Mouse (Mus musculus) thymus, postnatal 0 days (tissue): Measurements from ENCODE around the gene Ttll13. TPM values are rescaled to one million over a fixed set of nuclear protein-coding genes. Genes with fewer than 3 reads are reported as not detected.

Experiments used
- DNase-seq: peaks from one replicate; pipeline ENCODE4 v3.0.0-alpha.2; 2015; ENCODE audit warnings: low spot score
- polyA plus RNA-seq: library from polyadenylated mRNA; unstranded; fragments of >200 nt; fragmentation: Nextera tagmentation; extraction: Ambion mirVana; gene quantifications from 2 replicates; pipeline ENCODE4 v1.2.1, GENCODE M21; 2015

The Ttll13 gene
- polyA plus RNA-seq, 1 experiment from 2014 or later = 0.70 TPM

- no peak for DNase-seq
Observed at GRCm38 (mm10) chr7:80264606-80265005, 18.4 kb downstream of the Ttll13 start.

DNA sequence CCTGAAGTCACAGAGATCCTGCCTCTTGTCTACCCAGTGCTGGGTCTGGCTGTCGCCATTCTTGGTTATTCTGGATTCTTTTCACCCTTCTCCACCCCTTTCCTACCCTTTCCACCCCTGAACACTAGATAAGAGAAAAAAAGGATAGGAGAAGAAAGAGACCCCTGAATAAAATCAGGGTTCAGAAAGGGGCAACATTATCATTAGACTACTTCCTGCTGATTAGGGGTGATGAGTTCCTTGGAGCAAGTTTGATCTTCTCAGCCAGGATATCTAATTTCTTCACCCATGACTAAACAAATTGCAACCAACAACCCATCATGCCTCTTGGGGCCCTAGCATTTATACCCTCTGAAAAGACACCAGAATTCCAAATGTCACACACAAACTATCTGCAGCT lies 21.6 kb downstream of the Ttll13 start:
- no peak for DNase-seq

DNA sequence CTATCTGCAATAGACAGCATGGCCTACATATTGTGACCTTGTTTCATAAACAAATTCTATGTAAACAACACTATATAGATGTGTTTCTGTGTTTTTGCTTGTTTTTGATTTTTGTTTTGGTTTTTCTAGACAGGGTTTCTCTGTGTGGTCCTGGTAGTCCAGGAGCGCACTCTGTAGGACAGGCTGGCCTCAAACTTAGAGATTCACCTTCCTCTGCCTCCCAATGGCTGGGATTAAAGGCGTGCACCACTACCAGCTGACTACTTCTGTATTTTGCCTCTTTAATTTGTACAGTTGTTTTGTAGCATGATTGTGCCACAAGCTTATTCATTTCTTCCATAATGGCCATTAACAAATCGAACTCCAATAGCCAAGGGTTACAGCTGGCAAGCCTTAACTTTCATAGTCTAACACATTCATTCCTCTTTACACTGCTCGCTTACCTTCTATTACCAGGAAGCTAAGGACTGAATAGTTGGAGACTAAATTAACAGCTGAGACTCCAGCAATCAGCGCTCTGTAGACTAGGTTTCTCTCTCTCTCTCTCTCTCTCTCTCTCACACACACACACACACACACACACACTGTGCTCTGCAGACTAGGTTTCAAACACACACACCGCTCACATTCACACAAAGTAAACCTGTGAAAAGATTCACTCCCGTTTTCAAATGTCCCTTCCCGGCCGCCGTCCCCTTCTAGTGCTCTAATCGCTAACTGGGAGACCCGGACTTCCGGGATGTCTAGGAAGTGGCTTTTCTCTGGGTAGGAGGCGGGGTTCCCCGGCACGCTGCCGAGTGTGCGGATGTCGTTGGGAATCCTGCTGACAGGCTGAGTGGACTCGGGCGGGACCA lies 22.9 kb downstream of the Ttll13 start, which contains the start of gene Vps33b:
Gene Vps33b (plus strand): TSS at position 753 of the 854 bp plus-strand sequence.
- DNase-seq = peak; percentile 92

DNA sequence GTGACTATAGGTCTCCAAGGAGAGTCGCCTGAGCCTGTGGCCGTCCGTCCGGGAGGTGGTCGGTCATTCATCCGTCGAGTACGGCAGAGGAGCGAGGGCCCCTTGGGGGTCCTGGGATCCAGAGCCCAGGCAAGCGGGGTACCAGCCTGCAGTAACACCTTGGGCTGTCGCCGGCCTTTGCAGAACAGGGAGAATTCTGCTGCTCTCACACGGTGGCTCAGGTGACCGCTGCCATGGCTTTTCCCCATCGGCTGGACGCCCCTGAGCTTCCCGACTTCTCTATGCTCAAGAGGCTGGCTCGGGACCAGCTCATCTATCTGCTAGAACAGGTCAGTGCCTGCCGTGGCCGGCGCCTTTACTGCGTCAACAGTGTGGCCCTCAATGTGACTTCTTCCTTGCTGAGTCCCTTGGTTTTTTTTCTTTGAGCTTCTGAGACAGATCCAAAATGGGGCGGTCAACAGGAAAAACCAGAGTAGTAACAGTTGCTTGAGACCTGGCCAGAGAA lies 23.6 kb downstream of the Ttll13 start:
- DNase-seq = no peak

GRCm38 (mm10) chr7:80273456-80273855 lies 27.3 kb downstream of the Ttll13 start:
- DNase-seq = no peak

DNA sequence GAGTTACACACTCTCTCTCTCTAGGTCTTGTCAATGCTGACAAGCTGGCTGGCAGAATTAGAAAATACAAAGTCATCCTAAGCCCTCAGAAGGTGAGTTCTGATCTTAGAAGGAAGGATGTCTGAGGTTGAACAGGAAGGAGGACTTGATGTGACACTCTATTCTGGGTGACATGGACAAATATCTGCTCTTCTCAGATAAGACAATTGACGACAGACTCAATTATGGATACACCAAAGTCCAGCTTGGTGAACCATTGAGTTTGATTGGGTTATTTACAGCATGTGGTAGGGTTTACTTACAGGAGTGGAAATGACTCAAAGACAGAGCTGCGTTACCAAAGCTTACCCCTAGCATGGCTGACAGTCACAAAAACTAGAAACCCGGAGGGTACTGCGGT lies 30.2 kb downstream of the Ttll13 start:
- no peak for DNase-seq

DNA sequence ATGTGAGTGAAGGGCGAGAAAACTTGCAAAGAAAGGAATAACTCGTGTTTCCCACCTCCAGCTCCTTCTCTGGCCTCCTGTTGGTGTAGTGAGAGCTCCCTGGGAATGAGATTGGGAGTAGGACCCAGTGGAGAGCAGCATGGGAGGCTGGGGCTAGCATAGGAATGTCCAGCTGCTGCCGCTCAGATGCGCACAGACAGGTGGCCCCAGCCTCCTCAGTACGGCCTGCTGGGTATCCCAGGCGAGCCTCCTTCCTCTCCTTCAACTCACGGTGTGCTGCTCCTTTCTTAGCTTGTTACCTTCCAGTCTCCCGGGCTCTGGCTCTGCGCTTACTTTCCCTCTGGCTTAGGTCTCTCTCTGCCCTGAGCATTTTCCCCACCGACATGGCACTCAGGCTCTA lies 33.9 kb downstream of the Ttll13 start:
- no peak for DNase-seq

GRCm38 (mm10) chr7:80280998-80281397 lies 34.8 kb downstream of the Ttll13 start:
- DNase-seq = no peak

DNA sequence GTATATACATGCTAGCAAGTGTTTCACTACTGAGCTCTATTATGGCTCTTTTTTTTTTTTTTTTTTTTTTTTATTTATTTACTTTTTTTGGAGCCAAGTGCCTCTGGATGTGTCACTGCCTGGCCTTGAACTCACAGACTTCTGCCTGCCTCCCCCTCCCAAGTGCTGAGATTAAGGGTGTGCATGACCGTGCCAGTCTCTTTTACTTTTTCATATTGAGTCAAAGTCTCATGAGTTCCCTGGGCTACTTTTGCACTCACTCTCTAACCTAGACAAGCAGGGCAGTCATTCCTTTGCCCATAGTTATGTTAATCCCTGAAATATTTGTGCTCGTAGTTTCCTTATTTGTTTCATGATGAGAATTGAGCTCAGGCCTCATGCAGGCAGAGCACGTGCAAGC lies 35.5 kb downstream of the Ttll13 start:
- DNase-seq = no peak

GRCm38 (mm10) chr7:80283226-80283918 lies 37.2 kb downstream of the Ttll13 start:
- no peak for DNase-seq

DNA sequence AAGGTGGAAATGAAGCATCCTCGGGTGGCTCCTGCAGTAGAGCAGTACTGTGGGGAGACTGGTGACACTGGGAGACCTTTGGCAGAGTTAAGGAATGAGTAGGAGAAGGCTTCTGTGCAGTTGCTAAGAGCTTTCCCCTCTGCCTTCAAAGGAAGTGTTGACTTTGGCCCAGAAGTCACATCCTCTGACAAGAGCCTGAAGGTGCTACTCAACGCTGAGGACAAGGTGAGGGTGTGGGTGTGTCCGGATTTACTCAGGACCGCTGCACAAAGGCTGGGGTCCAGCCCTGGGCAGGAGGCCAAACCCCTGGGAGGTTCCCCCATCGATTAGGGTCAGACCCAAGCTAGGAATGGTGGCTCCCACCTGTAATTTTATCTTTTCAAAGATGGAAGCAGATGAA lies 38.2 kb downstream of the Ttll13 start:
- no peak for DNase-seq

DNA sequence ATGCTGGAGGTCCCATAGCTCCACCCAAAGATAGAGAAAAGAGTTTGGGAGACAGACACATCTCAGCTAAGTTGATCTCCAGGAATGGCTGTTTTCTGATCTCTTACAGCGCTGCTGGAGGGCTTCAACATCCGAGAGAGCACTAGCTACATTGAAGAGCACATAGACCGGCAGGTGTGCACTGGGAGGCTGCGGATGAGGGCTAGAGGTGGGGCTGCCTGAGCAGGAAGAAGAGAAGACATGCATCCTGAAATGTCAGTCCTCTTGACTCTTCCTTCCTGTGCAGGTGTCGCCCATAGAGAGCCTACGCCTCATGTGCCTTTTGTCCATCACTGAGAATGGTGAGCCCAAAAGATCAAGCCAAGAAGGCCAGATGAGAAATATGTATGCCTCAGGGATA lies 39.5 kb downstream of the Ttll13 start:
- DNase-seq = peak; percentile 76

GRCm38 (mm10) chr7:80287736-80288135 lies 41.6 kb downstream of the Ttll13 start:
- DNase-seq = peak; percentile 57

- peak; percentile 99 for DNase-seq
Observed at GRCm38 (mm10) chr7:80294062-80294763, 48.0 kb downstream of the Ttll13 start, which contains the start of gene Prc1. Prc1 (plus strand) TSS chr7:80294450.

DNA sequence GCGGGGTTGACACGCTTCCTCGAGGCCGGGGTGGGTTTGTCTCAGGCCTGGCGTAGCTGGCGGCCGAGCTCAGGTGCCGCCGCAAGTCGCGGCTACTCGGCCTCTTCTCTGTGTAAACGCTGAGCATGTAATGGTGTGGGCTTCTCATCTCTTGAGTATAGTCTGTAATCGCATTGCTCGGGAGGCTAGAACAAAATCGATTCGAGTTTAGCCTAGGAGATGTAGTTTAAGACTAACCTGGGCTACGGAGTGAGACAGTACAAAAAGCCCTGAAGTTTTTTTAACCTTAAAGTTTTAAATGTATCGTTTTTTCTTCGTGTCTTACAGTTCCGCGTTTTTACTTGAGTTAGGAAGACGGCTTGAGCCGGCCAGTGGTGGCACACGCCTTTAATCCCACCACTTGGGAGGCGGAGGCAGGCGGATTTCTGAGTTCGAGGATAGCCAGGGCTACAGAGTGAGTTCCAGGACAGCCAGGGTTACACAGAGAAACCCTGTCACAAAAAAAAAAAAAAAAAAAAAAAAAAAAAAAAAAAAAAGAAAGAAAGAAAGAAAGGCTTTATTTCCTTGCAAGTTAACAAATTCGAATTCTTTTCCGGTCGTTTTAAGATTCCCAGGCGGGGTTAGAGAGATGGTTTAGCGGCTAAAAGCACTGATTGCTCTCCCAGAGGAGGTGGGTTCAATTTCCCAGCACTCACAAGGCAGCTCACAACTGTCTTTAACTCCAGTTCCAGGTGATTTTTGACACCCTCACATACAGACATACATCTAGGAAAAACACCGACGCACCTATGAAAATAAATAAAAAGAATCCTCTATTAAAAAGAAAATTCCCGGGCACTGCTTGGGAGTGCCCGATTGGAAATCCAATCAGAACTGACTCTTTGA lies 48.8 kb downstream of the Ttll13 start:
- no peak for DNase-seq

DNA sequence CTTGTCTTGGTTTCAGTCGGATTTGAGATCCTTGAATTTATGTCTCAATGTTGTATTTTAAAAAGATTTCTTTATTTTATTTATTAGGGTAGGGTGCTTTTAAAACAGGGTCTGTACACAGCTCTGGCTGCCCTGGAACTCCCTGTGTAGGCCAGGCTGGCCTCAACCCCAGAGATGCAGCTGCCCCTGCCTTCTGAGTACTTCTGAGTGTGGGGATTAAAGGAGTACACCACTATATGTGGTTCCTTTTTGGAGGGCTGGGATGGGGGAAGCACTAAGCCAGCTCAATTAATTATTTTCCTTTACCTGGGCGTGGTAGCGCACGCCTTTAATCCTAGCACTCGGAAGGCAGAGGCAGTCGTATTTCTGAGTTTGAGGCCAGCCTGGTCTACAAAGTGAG lies 50.3 kb downstream of the Ttll13 start:
- no peak for DNase-seq

GRCm38 (mm10) chr7:80297041-80297440 lies 50.9 kb downstream of the Ttll13 start:
- DNase-seq = no peak

- DNase-seq = no peak
Observed at GRCm38 (mm10) chr7:80298754-80299153, 52.6 kb downstream of the Ttll13 start.

DNA sequence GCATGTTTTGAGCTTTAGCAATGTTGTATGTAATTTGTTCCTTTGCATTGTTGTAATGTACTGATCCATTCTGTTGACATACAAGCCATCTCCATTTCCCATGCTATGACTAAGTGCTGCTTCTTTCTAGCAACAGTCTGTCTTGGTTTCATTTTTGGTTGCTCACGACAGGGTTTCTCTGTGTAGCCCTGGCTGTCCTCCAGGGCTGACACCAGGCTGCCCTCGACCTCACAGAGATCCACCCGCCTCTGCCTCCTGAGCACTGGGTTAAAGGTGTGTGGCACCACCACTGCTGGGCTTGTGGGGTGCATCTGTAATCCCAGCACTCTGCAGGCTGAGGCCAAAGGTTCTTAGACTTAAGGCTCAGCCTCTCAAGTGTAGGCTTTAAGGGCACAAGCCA lies 53.4 kb downstream of the Ttll13 start:
- DNase-seq = no peak

- no peak for DNase-seq
Observed at GRCm38 (mm10) chr7:80301522-80301921, 55.3 kb downstream of the Ttll13 start.

DNA sequence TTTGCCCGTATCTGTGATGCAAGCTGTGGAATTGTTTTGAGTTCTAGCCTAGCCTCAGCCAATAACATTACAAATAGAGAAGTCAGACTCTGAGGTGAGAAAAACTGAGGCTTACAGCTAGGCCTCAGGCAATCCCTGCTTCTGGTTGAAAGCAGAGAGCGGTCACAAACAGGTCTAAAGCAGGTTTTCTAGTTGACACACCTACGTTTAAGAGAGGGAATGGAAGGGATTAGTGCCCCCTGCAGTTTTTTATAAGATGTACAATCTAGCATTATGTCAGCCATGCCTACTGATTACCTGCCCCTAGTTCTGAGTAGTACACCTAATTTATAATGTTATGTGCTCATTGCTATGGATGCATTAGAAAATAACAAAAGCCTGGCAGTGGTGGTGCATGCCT lies 61.6 kb downstream of the Ttll13 start:
- DNase-seq = no peak
